Mouse (Mus musculus) left cerebral cortex, adult 18-20 months (tissue): ENCODE measurements at regions not wholly inside any gene's neighbourhood (a gene's known extent, or its start where the extent isn't known, plus 50 kb on each side); places are given as distances from the start of the nearest gene placed in this dataset.
"Not testable (repeated sequence)": the region's sequence is repeated elsewhere in the genome, so short reads cannot be mapped to it uniquely, and the experiment has no call there.

Experiments used
- DNase-seq, 2 experiments: peaks; one replicate each; pipeline ENCODE4 v3.0.0; 2021 to 2022; ENCODE audit warnings: low spot score in 2 of 2, mixed read lengths in 1 of 2

DNA sequence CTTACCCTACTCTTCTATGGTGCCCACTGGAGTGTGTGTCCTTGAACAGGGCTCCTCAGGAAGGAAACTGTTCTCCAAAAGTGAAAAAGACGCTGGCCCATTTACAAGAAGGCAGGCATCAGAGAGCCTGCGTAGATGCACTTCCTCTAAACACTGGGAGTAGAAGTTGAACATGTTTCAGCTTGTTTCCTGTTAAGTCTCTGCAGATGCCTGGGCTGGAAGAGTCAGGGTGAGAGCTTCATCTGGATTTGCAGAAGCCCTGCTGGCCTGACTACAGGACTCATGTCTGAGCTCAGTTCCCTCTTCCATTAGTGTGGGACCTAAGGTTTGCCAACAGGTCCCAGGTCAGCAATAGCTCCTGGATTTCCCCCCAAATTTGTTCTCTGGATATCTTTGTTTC is 54.7 kb upstream of the Nlrp1b start:
- no peak for DNase-seq

DNA sequence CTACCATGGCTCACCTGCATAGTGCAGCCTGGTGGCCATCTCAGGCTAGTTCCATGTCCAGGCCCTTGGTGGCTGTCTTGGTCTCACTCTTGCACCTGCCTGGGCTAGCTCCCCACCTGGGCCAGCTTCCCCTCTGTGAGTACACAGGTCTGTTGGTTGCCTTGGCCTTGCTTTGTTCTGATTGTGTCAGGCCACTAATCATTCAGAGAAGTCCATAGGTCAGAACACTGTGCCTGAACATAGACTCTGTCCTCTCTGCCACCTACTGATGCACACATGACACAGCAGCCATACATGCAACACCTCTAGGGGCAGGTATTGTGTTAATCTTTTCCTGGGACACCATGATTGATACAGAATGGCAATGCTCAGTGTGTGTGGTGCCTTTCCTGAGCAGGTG is 57.7 kb upstream of the Nlrp1b start:
- not testable (repeated sequence) for DNase-seq

DNA sequence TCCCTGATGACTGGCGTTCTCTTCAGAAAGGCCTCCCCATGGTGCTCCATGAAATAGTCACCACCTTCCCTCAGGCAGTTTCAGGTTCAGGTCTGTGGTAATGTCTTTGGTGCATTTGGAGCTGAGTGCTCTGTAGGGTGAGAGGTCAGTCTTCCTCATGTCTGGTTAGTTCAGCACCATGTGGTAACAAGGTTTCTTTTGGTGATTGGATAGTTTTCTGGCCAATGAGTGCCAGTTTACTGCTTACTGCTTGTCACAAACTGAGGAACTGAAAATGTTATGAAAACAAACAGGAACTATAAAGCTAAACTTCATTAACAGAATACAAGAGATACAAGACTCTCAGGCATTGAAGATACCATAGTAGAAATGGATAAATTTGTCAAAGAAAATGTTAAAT is 59.0 kb upstream of the Nlrp1b start:
- no peak for DNase-seq

DNA sequence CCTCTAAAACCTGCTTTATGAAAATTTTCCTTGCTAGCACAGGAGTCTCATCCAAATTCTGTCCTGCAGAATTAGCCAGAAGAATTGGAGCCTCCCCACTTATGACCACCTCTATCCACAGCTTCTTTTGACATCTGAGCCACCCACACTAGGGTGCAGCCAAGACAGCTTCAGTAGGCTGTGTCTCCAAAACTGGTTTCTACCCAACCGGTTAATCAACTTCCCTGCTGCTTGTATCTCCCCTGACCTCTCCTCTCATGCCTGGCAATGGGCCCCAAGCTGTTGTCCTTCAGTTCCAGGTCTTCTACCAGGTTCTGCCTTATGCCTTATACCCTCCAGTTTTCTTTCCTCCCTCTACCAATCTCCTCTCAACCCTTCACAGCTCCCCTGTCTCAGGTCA is 68.9 kb upstream of the Nlrp1b start:
- no peak for DNase-seq

DNA sequence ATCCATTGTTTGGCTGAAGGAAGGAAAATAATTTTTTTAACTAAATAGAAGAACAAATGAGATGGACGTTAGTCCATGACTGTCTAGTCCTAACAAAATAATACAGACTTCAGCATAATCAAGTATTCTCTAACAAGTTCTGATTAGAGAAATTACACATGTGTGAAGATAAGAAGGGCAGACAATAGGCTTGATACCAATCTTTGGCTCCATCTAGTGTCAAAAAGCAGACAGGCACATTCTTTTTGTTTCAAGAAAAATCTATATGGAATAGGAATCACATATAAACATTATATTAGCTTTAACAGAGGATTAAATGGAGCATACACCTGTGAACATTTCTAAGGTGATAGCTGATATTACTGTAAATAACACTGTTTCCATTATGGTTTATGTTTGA is 92.9 kb upstream of the Nlrp1b start:
- DNase-seq = no peak

DNA sequence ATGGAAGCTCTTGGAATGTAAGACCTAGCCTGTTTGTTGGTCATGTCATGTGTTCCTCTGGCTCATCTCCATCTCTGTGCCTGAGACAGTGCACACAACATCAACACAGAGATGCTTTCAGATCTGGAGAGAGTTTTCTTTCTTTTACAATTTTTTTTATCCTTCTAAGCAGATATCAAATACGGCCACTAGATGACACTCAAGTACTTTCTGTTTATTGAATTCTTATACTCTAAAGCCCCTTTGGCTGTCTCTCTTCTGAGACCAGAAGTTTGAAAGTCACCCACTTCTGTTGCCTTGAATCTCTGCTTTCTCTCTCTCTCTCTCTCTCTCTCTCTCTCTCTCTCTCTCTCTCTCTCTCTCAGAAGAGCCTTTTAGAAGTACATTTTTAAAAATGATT is 106.9 kb upstream of the Nlrp1b start:
- DNase-seq = no peak

DNA sequence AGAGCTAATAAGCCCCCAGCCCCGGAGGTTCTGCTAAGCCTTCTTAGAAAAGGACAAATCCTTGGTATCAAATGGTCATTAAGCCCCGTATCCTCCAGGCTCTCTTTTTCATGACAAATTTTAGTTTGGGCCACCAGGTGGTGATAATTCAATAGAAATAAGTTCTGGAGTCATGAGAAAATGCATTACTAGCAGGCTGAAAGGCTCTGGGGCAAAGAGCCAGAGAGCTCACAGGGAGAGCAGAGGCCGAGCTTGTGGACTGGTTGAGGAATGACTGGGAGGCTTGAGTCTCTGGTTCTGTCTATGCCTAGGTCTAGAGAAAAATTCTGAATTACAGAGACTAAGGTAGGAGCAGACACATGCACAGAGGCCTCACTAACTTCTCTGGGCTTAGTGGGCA is 115.5 kb upstream of the Nlrp1b start:
- DNase-seq = peak; percentile 27 to 52

DNA sequence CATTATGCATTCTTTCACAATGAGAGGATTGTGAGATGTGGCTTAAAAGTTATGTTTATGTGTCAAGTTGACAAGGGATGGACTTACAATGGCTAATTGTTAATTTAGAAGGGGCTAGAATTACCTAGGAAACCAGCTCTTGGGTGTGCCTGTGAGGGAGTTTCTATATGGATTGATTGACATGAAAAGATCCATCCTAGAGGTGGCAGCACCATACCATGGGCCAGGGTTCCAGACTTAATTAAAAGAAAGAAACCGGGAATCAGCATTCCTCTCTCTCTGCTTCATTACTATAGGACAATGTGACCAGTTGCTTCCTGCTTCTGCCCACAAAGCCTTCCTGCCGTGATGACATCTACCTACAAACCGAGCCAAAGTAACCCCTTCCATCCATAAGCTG is 126.6 kb upstream of the Nlrp1b start:
- DNase-seq = no peak

DNA sequence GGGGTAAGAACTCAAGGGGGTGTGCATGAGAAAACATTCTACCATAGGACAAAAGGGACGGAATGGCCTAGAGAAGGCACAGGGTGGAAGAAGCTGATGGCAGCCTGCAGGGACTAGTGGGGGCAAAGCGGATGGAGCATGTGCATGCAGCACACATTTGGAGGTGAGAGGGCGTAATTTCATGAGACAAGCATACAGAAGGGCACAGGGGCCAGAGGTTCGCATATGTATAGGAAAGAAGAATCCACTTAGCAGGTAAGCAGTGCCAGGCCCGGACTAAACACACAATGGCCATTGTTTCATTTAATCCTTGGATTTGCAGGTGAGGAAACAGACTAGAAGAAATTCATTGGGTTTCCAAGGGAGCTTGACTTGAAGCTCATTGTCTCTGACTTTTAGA is 130.3 kb upstream of the Nlrp1b start:
- DNase-seq = no peak

DNA sequence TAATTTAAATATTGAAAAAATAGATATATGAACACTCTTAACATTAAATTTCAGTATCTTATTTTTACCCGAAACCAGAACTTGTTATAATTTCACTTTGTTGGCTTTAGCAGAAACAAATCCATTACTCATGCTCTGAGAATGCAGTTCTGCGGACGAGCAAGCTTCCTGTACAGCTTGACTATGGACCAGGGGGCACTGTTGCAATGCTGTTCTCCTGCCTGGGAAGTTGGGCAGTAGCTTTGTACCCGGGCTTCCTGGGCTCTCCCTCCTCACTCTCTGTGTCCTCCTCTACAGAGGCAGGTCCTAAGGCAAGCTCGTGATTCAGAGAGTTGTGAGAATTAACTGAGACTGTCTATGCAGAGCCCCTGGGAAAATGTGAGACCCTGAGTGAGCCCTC is 141.3 kb upstream of the Nlrp1b start:
- no peak for DNase-seq

DNA sequence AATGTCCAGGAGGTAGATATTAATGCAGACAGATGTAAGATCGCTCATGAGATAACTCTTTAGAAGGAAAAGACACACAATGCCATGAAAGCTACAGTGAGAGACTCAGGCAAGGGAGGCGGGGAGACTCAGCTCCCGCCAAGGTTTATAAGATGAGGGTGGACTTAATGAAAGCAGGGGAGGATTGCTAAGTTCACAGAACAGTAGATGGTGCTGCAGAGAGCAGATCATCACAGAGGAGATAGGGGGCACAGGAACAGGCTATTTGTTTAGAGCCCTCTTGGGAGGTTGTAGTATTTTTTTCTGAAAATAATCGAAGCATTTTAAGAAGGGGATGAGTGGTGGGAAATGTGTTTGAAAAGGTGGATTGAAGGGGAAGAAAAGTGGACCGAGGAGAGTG is 144.6 kb upstream of the Nlrp1b start:
- DNase-seq = no peak

DNA sequence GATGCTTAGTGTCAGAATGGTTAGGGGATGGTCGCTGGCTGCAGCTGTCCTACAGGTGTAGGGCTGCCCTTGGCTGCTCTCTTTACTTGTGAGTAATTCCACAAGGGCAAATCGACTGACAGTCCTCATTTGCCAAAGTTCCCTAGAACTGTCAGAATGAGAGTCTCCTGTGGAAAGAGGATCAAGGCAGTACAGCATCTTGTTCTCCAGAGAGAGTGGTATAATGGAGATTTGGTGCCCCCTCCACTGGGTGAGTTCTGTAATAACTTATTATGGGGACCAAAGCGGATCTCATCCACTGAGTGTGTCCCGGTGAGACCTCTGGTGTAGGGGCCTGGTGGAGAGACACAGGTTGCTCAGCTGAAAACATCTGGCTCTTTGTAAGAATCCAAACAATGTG is 157.9 kb upstream of the Nlrp1b start:
- no peak for DNase-seq

DNA sequence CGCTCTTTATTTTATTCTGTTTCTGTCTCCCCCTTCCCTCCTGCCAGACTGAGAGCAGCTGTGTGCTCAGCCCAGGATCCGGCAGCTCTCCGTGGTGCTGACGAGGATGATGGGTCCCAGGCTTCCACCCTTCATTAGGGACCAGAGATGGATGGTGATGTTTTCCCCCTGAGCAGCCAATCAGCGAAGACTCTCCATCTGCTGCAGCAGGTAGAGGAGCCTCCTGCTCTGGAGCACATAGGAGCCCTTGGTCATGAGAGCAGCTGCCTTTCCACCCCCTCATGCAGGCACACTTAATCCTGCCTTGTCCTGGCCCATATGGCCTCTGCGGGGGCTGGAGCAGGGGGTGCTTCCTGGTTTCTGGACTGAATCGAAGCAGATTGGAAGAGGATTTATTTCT is 159.1 kb upstream of the Nlrp1b start:
- peak in 1 of 2 experiments; percentile 10 for DNase-seq

DNA sequence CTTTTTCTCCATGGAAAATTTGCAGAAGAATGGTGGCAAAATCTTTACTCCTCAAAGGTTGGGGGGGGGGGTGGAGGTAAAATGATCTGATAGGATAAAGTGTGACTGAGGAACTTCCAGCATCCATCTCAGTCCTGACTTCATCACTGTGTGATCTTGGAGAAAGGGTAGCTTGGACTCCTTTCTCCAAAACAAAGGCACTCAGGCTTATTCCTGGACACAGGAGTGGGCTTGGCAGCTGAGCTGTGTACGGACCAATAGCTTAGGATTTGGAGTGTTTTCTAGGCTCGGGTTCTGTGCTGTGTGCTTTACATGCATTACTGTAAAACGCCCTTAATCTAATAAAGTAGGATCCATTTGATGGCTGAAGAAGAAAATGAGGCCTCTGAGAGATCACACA is 159.6 kb upstream of the Nlrp1b start:
- DNase-seq = no peak

DNA sequence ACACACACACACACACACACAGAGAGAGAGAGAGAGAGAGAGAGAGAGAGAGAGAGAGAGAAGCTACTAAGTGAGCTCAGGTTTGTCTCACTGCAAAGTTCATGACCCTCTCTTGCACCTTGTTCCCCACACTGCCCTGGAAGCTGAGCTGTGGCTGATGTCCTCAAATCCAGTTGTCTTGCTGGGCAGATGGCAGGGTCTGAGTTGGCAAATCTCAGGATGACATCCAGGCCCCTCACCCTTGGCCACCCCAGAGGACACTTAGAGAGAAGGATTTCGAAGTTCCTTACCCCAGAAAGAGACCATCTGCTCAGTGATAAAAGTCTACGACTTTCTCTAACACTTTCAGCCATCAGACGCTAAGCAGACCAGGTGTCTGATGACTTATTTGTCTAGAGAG is 160.1 kb upstream of the Nlrp1b start:
- DNase-seq = no peak

DNA sequence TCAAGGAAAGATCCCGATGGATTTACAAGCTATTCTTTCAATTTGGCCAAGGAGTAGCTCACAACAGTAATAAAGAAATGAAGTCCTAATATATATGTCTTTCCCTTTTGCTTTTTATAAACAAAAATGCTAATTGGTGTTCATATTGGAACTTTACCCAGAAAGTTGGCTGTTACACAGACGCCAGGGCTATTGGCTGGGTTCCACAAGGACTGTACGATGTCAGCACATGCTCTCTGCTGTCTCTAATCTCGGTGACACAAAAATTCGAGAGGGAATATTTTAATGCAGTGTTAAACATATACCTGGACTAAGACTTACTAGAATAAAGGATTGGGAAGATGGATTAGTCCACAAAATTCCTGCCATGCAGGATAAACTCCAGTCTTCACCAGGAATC is 162.9 kb upstream of the Nlrp1b start:
- no peak for DNase-seq

DNA sequence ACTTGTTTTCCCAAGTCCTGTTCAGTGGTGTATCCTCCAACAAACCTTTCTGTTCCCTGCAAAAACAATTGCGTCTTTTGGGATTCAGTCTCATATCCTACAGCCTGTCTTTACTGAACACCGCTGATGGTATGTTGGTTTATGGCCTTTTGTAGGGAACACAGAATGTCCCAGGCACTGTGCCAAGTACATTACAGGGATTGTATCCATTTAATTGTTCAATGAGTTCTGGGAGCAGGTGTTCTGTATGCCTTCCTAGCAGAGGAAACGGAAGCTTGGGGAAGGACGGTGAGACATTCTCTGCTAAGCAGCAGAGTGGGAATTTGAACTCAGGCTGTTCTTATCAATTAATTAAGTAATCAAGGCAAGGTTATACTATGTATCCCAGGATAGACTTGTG is 164.5 kb upstream of the Nlrp1b start:
- no peak for DNase-seq

DNA sequence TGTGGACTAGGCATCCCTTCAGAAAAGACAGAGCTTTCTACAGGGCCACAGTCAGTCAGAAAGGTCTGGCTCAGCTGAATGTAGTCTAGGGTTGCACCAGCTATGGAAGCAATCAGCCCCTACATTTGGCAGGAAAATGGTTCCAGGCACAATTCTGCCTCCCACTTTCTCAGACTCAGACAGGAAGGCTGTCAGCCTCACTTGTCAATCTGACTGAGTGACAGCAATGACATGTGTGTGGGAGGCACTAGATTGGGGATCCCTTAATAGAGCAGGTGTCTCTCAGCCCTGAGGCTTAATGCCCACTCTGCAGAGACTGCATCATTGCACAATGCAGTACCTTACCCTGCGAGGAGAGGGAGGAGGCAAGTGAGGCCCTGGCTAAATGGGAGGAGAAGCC is 165.1 kb upstream of the Nlrp1b start:
- DNase-seq = no peak

DNA sequence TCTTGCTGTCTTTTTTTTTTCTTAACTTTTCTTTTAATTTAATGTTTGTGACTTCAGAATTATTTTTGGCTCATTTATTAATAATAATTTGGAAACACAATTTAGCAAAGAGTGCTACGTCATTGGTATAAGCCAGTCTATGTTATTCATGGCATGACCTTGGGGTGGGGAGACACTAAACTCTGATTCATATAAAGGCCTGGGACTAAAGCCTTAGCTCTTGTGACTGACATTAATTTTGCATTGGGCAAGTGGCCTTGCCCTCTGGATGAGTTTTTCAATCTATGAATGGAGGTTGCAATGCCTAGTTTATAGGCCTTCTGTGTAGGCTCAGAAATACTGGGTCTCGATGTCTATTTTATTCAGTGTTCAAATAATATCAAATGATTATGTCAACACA is 169.8 kb upstream of the Nlrp1b start:
- no peak for DNase-seq

DNA sequence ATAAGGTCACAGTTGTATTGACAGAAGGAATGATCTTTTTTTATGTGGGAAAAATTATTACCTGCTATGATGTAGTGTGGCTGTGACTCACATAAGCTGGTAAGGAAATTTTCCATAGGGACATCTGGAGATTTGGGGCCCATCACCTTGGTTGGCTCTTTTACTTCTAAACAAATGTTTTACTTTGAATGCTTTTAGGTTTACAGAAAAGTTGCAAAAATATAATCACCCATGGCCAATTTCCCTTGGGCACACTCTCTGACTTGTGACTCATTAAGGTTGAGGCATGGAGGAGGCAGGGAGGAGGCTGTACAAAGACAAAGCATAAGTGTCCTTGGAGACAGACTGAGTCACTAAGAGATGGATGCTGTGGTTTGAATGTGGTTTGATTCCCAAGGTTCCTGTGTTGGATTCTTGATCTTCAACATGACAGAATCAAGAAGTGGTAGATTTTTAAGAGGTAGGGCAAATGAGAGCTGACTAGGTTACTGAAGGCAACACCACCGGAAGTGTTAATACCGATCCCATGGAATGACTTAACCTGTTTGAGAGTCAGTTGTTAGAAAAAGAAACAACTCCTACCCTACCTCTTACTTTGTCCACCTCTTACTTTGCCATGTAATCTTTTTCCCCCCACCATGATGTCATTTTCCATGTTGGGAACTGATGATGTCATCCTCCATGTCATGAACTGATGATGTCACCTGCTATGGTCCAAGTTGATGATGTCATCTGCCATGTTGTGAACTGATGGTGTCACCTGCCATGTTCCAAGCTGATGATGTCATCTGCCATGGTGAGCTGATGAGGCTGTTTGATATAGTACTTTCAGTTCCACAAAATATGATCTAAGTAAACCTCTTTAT is 171.1 kb upstream of the Nlrp1b start:
- no peak for DNase-seq

DNA sequence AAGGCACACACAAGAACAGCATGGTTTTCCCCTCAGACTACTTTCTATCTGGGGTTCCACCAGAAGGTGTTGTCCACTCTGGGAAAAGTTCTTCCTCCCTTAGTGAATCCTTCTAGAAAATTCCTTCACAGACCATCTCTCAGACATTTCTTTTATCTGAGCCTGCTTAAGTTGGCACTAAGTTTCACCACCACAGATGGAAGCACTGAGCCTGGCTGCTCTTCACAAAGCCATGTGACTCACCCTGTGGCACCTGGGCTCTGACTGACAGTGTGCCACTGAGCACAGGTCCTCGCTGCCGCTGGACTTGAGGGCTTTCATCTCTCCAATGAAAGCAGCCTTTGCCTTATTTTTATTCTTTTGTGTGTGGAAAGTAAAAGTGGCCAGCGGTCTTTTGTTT is 173.8 kb upstream of the Nlrp1b start:
- DNase-seq = no peak

DNA sequence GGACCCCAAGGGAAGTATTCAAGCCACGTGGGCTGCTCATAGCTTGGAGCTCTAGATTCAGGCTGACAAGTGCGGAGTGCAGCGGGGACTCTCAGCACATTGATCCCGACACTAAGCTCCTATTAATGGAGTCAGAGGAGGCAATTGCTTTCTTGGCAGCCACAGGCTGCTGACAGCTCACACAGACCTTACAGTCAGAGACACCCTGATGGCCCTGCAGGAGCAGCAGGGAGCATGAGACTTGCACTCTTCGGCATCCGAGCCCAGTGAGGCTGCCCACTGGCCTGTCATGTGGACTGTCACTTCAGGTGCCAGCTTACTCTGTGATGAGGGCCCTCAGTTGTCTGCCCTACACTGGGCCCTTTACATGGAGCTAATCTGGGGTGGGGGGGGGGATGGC is 176.5 kb upstream of the Nlrp1b start:
- DNase-seq = no peak

DNA sequence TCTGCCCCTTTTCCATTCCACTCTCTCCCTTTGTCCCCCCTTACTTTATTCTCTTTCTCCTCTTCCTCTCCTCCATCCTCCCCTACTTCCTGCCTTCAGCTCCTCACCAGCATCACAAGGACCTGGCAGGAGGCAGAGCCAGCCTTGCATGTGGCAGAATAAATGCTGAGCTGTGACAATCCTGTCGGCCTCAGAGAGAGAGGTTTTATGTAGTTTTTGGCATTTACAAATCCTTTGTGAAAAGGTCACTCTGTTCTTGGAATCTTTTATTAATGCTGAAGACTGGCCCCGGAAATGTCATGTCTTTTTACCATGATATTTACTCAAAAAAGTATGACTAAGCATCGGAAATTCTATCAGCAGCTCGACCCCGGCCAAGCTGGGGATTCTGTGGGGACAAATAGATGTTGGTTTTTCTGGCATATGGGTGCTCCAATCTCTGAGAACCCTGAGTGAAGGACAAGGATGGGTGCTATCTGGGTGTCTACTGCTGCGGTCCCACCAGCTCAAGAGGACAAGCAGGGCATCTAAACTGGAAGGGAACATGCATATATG is 178.8 kb upstream of the Nlrp1b start:
- DNase-seq = no peak
